Mouse (Mus musculus): ENCODE results near the gene Grm1.

Gene Grm1

DNA sequence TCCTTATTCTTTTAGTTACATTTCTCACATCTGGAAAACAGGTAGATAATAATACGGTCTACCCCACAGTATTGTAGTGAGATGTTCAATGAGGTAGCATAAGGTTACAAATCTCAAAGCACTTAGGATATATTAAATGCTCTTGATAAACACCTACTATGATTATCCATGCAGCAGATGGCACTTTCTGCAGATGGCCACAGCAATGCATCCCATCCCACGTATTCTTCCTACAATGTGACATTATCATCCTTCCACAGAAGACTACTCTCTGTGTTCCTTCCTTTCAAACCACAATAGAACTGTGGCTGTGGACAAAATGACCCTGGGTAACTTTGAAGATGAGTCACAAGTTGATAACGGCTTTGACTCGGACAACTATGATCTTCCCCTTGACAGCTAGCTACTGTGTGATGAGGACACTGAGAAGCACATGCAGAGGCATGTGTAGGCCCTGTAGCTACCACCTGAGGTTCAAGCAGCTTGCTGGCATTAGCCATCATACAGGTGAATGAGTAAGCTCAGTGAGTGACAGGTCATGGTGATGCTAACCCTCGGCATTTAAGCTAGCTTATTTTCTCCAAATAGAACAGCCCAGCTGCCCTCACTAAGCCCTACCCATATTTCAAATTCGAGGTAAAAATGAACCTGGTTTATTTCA lies 117.5 kb downstream of the Grm1 start:
- no peak for DNase-seq

DNA sequence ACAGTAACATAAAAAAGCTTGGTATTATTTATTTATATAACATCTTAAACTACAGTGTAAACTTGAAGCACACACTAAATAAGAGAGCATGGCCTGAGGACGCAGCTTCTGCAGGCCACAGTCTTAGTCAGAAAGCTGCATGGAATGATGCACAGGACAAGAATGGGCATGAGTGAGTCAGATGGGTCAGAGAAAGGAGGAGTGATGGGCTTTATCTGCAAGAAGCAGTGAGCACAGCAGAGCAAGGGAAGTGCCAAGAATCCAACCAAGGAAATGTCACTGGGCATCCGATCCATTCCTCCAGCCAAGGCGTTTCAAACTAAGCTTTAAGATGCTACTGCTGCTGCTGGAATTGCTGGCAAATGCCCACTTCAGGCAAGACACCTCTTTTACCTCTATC lies 131.6 kb downstream of the Grm1 start:
- no peak for DNase-seq

DNA sequence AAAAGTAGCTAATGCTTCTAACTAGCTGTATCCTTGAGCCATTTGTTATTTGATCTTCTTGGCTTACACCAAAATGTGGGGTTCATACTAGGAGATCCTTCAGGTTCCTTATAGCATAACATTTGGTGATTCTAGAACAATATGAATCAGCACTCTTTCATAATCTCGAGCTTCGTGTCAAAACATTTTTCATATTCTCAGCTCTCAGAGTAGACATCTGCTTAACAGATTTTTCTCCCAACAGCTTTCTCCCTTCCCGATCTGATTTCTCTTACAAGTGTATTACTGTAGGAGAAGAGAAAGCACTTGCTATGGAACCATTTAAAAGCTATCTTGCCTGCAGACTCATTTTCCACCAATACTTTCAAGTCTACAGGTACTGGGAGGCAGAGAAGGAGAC lies 133.0 kb downstream of the Grm1 start:
- no peak for DNase-seq

DNA sequence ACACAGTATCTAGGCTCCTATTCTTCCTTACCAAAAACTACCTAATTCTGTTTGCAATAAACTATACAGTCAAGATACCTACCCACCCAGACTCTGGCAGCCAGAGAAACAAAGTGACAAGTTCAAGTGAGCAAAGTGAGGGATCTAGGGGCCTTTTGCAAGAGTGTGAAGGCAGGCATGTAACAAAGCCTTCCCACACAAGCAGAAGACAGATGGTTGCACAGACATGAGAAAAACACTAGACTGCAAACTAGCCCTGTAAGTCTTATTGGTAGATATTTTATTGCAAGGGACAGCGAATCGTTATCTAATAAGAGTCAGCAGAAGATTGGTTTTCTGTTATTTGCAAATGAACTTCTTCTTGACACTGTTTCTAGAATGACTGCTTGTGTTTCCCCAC lies 134.6 kb downstream of the Grm1 start:
- DNase-seq: no peak

DNA sequence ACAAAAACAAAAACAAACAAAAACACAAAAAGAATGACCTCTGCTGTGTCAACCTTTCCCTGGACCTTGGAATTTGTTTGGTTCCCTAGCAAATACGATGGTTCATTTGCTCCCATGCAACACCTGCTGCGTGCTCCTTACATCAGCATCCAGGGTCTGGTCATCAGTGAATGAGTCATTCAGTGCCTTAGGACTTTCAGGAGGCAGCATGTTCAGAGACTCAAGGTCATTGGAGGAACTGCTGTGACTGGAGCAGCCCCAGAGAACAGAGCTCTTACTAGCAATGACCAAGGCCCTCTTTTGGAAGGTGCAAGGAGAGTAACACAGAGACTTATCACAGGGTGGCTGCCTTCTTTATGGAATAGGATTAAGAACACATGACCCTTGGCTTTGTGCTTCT lies 138.2 kb downstream of the Grm1 start:
- DNase-seq: no peak

DNA sequence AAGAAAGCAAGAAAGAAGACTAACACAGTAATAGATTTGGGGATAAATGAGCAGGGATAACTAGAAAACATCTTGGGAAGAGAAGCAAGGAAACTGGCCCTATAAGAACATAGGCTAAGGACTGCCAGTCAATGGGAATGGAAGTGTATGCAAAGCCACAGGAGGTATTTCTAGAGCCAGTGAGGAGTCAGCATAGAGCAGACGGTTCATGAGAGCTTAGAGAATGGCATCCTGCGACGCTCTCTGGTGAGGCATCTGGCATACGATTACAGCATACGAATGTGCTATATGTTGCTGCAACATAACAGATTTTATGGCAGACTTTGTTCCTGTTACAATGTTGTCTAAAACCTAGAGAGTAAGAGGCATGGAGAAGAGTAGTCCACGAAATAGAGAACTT lies 139.9 kb downstream of the Grm1 start:
- no peak for DNase-seq

DNA sequence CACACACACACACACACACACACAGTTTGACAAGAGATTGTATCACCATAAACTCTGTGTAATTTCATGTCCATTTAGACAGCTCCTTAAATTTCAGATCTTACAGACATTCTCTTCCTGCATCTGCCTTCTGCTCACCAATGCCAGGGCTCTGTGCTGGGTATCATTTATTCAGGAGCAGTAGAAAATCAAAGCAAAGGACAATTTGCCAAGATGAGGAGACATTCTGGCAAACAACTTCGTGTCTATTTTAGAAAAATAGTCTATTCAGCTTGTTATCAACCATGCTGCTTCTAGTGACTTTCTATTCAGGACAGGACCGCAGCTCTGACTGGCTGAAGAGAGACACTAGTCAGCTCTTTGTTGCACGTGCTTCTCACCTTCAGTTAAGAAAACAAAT lies 146.3 kb downstream of the Grm1 start:
- no peak for DNase-seq

DNA sequence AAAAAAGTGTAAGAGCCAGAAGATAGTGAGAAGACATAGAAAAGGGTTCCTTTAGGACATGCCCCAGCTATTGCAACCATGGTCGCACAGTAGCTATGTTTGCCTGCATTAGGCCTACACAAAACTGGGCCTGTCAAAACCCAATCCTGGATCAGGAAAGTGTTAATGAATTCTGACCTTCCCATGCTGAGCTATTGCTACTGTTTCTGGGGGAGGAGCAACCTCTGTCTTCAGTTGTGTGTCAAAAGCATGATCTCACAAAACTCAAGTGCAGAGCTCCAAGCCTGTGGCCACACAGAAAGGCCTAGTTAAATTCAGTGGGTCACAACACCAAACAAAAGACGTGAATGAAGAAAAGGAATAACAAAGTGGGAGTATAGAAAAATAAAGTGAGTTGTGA lies 152.5 kb downstream of the Grm1 start:
- no peak for DNase-seq

DNA sequence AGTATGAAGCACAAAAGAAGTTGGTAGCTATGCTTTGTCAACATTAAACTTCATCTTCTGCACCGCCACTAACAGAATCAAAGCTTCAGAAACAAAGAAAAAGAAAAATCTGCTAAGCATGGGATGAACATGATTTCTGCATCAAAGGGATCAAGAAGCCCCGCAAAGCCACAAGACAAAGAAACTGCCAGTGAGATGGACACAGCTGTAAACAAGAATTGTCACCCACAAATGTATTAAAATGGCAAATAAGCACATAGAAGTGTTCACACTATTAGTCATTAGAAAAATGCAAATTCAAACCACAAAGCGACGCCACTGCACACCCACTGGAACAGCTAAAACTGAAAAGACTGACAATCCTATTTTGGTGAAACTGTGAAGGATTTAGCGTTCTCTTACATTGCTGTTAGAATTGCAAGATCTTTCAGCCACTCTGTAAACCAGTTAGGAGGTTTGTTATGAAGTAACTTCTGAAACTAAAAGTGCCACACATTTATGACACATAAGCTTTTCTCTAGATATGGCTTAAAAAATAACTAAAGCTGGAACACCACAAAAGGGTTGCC lies 153.3 kb downstream of the Grm1 start:
- no peak for DNase-seq

DNA sequence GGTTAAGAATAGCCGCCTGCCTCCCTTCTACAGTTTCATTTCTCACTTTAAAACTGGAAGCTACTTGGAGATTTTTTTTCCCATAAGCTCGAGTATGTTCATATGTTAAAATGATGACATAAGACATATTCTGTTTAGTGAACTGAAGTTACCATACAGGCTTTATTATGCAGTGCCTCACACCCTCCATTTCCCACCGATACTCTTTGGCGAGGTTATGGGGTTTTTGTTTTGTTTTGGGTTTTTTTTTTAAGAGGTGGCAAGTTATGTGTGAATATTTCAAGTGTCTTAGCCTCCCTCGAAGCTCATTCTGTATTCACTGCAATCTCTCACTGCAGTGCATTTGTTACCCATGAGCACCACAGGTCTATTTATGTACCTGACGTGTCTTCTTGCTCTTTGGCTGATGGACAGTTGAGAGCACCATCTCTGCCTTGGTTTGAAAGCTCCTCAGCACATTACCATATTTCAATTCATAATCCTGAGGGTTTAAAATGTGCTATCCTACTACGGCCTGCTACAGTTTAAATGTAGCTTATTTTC lies 164.2 kb downstream of the Grm1 start:
- no peak for DNase-seq

DNA sequence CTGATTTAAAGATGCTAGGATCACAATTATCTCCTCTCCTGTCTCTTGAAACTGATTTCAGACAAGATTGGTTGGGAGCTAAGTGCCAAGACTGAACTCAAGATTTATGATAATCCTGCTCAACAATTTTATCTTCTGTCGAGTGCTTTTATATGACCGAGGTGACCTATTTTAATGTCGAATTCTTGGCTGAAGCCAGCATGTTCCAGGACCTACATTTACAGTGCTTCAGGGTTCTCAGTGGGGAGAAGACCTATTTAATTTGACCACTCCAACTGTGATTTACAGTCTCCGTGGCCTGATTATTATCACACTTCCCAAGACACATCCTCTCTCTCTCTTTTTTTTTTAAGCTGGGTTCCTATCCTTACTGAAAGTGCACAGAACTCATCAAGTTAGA lies 168.5 kb downstream of the Grm1 start:
- DNase-seq: no peak

DNA sequence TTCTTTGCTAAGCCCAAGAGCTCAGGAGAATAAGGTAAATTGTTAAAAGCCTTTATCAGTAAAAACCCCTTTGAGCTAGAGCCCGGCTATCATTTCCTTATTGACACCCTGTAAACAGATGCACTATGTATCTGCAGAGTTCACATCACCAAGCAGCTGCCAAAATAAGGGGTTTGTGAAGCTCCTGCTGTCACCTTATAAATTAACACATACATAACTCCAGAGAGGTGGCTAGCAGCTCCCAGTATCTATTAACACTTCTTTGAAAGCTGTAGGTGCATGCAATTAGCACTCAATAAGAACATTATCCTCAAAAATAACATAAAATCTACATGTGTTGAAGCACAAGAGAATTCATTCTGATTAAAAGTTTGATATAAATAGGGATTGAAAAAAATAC lies 191.9 kb downstream of the Grm1 start:
- DNase-seq: no peak

DNA sequence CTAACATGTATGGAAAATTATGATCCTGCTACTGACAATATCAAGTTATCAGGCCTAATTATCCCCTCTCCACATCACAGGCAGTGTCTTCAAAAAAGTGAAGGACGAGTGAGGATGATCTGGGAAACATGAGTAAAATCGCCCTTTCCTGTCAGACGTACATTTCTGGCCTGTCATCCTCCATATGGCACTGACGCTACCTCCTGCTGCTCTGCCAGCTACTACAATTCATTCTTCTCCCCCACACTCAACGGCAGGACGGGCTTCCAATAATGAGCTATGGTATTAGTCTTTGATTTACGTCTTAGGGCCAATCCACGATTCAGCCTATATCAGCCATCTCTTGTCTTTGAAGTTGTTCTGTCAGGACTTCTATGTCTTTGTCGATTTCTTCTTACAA lies 193.6 kb downstream of the Grm1 start:
- DNase-seq: no peak

DNA sequence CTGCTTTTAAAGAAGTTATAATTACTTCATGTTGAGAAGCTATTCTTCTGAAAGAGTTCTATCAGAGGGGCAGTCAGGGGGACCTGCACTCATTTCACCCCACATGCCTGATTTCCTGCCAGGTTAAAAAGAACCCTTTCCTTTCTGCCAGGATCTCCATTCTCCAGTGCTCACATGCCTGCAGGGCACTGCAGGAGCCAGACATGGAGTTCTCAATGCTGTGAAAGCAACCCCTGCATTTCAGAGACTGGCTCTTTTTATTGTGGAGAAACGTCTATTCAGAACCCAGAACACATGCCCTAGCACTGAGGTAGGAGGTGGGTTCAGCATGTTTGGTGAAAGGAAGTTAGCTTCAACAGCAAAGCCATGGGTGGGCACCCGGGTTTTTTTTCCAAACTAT lies 197.2 kb downstream of the Grm1 start:
- DNase-seq: no peak

DNA sequence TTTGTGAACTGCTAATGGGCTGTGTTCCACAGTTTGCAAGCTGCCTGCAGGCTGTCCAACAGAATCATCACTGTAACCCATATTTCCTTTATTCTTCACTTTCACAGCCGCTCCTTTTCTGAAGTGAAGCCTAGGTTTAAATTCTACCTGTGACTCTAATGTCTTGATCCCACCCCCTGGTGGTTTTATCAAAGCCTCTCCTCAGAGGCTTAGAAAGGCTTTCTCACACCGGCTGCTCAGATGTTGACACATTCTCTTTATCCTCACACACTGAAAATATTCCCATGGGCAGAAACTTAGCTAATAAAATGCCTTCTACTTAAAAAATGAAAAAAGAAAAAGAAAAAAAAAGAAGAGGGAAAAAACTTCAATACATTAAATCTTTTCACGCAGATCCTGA lies 210.0 kb downstream of the Grm1 start:
- no peak for DNase-seq

DNA sequence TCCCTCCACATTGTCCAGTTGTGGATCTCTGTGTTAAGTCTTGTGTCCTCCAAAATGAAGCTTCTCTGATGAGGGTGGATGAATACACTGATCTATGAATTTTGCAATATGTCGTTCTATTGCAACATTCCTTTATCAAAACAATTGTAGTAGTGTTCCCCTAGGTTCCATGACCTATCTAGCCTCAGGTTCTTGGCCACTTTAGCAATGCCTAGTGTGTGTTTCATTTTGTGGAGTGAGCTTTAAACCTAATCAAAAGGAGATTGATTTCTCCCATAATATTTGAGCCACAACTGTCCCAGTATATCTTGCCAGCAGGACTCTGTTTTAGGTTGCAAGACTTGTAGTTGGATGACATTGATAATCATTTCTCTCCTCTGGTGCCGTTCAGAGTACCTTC lies 211.9 kb downstream of the Grm1 start:
- DNase-seq: no peak

DNA sequence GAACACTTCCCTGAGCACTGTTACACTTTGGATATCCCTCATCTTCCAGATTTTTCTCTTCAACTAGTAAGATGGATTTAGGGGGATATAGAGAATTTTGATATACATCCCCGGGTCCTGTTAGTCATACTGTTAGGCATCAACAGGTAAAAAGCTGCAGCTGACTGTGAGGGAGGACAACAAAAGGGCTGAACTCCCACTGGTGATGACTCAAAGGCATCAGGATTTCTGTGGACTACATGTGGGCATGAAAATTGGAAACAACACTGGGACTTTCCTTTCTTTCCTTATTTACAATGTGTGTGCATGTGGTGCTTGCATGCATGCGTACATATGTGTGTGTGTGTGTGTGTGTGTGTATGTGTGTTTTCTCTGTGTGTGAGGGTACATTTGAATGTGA lies 215.9 kb downstream of the Grm1 start:
- DNase-seq: no peak

DNA sequence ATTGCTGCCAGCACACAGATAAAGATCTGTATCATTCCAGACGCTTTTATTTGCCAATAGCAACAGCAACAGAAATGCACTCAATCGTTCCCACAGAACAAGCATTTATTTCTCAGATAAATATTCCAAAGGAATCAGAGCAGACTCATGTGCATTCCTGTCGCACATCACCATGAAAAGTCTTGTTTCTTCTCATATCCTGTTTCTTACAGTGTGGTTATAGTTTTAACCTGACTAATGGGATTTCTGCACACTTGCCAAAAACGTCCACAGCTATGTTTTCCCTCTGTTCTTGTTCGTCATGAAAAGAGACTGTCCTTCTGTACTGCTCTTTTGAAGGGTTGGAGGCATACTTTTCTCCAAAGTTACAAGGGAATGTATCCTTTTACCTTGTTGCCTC lies 217.4 kb downstream of the Grm1 start:
- no peak for DNase-seq

DNA sequence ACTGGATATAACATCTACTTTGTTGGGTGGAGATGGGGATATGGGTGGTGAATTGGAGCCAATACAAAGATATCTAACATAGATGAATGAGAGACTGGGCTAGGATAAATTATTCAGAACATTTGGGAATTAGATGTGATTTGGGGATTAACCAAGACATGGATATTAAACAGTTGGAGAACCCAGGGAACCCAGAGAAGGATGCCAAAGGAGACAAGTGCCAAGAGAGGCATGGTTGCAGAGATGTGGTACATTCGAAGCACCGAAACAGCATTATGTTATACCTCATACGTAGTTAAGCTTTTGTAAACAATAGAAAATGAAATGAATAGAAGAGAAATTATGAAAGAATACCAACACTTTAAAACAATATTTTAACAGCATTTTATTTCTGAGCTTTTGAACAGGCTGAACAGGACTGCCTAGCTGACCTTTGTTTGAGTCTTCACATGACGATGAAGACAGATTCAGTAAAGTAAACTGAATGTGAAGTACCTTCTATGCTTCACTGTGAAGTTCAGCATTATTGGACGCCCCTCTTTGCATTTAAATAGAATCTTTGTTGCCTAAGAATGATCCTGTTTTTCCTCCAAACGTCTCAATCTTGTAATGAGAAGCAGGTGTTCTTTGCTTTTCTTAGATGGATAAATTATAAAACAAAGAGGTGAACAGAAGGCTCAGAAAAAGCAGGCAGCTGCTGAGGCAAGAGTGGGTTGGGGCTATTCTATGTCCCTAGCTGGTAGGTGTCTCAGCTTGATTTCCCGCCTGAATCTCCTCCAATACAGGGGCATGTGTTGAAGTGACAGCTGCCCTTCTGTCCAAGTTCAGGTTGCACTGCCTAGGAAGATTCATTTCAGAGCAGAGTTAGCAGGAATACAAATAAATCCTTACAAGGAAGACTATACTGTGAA lies 234.5 kb downstream of the Grm1 start:
- no peak for DNase-seq

DNA sequence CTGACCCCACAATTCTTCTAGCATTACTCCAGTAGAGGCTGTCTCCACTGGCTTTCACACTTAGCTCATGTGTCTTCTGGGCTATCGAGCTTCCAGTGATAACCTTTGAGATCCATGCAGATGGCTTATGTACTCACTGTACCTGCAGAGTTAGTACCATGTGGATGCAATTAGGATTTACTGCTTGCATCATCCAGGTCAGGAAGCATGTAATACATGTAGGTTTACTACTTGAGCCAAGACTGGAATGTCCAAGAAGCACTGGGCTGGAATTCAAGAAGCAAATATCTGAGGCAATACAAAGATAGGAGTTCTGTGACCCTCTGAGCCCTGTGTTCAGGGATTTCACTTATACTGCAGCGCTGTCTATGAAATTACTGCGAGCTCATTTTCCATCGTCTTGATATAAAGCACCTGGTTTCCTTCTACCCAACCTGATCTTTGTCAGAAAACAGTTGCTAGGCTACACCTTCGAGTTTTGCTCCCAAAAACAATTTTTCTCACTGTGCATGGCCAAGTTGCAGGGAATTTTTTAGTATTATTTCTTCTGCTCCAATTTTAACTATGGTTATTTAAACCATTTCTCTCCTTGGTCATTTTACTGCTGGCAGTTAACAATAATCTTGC lies 237.0 kb downstream of the Grm1 start:
- DNase-seq: no peak

DNA sequence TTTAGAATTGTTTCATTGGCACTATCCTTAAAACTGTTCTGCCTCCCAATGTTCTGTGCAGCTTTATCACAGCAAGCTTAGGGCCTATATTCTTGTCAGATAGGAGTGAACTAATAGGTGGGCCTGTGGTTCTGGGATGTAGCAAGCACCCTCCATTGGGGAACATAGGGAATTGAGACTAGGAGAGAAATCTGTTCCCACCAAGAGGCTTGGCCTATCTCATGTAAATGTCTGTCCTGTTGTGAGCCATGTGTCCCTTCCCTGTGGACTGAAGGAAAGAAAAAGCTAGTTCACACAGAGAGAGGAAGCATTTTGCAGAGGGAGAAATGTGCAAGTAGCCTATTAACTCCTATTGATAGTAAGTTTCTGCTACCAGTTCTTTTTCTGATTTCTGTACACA lies 246.8 kb downstream of the Grm1 start:
- DNase-seq: no peak

DNA sequence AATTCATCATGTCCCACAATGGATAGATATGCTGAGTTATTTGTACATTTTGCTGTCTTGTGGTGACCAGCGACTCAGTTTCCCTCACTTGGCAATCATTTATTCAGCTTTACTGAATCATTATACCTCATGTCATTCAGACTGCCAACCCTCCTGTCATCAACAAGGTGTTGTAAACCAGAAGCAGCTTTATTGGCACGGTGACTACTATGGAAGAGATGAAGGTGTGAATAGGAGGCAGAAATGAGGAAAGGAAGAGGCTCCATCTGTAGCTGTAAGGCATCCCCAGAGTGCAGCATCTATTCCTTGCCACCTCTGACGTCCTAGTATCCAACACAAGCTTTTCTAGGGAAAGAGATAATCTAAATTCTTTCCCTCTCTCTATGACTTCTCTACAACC lies 247.3 kb downstream of the Grm1 start:
- no peak for DNase-seq

DNA sequence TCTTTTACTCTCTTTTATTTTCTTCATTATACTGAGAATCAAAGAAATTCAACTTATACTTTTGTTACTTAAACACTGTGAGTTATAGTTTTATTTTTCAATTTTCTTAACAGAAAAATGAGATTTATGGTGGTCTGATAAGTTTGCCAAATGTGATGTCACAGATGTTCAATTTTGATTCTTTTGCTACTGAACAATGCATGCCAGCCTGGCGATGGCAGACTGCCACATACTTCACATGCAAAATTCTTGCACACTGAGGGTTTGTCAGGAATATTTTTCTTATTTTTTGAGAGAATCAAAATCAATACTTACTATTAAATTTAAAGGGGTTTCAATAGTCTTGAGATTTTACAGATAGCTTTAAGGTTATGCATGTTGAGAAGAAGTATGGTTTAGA lies 251.0 kb downstream of the Grm1 start:
- no peak for DNase-seq

DNA sequence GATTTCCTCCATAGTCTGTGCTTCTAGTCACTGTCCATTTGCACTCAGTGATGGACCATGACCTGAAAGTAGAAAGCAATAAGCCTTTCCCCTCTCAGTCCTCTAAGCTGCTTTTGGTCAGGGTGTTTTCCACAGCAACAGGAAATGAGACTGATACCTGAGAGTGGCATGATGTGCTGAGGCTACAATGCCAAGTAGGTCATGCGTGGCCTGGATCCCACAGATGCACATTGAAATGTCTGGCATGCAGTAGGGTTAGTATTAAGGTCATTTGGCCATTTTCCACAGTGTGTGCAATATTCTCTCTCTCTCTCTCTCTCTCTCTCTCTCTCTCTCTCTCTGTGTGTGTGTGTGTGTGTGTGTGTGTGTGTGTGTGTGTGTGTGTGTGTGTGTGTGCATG lies 254.8 kb downstream of the Grm1 start:
- no peak for DNase-seq
